Mouse (Mus musculus): ENCODE data around the gene Prdx2. TPM values are rescaled to one million over a fixed set of nuclear protein-coding genes. Genes with fewer than 3 reads are reported as not detected.

Gene Prdx2
- polyA plus RNA-seq, 1 experiment, result 1,113 TPM

DNA sequence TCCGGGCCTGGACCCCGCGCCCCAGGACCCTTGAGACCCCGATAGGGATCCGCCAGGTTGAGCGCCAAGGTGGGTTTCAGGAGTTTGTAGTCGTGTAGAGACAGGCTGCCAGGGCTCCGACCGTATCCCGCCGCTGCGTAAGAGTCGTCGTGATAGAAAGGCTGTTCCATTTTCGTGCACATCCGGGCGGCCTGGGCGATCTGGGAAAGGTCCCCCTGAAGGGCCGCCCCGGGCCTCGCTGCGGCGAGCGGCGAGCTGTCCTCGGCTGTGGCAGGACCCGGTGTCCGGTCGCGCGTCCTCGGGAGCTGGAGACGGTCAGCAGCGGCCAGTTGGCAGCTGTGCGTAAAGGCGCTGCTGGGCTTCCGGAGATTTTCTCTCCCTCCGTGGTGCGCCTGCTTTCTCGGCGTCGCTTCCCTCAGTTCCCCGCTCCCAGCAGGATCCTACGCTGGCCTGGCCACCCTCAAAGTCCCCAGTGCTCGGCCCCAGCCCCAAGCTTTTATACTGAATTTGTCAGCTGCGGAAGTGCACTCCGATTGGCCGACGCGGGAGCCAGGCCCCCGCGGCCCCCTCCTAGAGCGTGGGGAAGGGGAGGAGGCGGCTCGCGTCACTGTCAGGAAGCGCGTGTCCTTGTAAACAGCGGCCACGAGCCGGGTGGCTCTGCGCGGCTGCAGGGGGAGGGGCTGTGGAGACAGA is 9.0 kb downstream of the Prdx2 start, which contains the start of gene Junb:
Gene Junb (minus strand): TSS at position 471 of the 693 bp plus-strand sequence.
- Histone ChIP-seq H3K4me1 (ENCODE audit: control insufficient read depth, insufficient read depth, low read length) (peaks cover 13% of the 10 kb centered on the region), H3K4me3 (replicated peaks; ENCODE audit: control insufficient read depth, low read depth, low read length) (peak within 1 kb of the TSS; percentile 89), H3K27ac (ENCODE audit: control insufficient read depth, insufficient read depth, low read depth, low read length, poor library complexity) (peak within 1 kb of the TSS; percentile 98)
- WGBS, result under 1% methylated on average over 63 of the region's 63 CpGs
- TF ChIP-seq CTCF (IDR thresholded peaks at IDR 0.05; ENCODE audit: control insufficient read depth, insufficient read depth, low read length), result no peak
- peak; percentile 100 for TF ChIP-seq POLR2A (IDR thresholded peaks at IDR 0.05; ENCODE audit: borderline replicate concordance, control insufficient read depth, low read depth, low read length)

DNA sequence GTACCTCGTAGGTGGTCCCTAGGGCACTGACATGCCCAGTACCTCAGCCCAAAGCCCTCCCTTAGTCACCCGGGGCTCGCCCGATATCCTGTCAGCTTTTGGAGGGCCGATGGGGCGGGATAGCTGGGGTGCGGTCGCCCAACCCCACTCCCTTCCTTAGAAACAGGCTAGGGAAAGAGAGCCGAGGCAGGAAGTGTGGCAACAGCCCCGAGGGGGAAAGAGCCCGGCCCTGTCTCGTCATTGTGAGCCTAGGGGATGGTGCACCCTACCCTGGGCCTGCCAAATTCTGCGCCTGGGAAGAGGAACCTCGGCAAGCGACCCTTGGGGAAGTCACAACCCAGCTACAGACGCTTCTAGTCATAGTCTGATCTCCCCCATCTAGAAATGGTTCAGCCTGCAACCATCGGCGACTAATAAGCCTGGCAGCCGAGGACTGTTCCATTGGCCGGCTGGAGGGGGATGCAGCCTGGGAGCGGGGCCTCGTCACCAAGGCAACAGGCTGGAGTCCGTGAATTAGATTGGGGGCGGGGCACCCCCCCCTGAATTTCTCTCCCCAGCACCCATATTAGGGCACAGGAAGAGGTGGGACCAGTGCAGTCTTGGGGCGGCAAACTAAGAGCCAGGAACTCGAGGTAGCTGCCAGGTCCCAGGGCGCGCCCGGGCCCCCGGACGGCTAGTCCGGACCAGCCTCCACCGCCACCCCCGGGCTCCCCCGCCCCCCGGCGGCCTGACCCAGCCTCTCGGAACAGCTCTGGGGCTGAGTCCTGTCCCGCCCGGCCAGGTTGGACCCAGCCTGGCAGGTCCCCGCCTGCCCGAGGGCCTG is 10.4 kb downstream of the Prdx2 start:
- Histone ChIP-seq H3K27ac (ENCODE audit: control insufficient read depth, insufficient read depth, low read depth, low read length, poor library complexity) (peak overlapping the region; percentile 95), H3K4me1 (ENCODE audit: control insufficient read depth, insufficient read depth, low read length) (peaks cover 15% of the 10 kb centered on the region), H3K4me3 (replicated peaks; ENCODE audit: control insufficient read depth, low read depth, low read length) (peak overlapping the region; percentile 29)
- WGBS, result 2% methylated on average over 42 of the region's 42 CpGs
- TF ChIP-seq POLR2A (IDR thresholded peaks at IDR 0.05; ENCODE audit: borderline replicate concordance, control insufficient read depth, low read depth, low read length) (peak; percentile 49; the same call in 1 of the 2 replicates), CTCF (IDR thresholded peaks at IDR 0.05; ENCODE audit: control insufficient read depth, insufficient read depth, low read length) (no peak)

DNA sequence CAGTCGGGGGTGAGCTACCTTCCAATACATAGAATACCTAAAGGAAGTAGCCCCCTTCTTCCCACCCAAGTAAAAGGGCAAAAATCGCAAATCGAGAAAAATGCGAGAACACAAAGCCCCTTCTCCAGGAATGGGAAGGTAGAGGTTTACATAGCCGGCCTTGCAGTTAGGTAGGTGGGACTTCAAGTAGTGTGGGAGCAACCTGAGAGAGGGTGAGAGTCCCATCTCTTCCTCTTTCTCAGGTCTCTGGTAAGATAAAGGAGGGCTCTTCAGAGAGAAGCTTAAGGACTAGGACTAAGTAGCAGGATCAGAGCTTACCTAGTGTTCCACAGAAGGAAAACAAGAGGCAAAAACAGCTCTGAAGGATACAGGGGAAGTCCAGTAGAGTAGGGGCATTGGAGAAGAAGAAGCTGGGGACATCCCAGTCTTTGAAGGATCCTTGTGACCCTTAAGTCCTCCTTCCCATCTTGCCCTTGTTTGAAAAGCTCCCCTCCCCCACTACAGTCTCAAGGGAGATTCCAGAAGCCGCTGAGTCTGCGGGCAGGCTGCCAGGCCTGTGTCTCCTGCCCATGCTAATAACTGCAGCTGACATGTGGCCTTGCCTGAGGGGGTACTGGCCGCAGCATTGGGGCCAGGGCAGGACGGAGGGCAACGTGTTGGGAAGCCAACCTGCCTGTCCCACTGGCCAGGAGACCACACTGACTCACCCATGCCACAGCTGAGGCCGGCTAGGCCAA is 11.4 kb downstream of the Prdx2 start:
- Histone ChIP-seq H3K4me3 (replicated peaks; ENCODE audit: control insufficient read depth, low read depth, low read length) (no peak overlapping the region), H3K4me1 (ENCODE audit: control insufficient read depth, insufficient read depth, low read length) (peaks cover 14% of the 10 kb centered on the region), H3K27ac (ENCODE audit: control insufficient read depth, insufficient read depth, low read depth, low read length, poor library complexity) (peak overlapping the region; percentile 95)
- 27% methylated on average over 11 of the region's 11 CpGs for WGBS
- TF ChIP-seq CTCF (IDR thresholded peaks at IDR 0.05; ENCODE audit: control insufficient read depth, insufficient read depth, low read length) (no peak), POLR2A (IDR thresholded peaks at IDR 0.05; ENCODE audit: borderline replicate concordance, control insufficient read depth, low read depth, low read length) (no peak)

DNA sequence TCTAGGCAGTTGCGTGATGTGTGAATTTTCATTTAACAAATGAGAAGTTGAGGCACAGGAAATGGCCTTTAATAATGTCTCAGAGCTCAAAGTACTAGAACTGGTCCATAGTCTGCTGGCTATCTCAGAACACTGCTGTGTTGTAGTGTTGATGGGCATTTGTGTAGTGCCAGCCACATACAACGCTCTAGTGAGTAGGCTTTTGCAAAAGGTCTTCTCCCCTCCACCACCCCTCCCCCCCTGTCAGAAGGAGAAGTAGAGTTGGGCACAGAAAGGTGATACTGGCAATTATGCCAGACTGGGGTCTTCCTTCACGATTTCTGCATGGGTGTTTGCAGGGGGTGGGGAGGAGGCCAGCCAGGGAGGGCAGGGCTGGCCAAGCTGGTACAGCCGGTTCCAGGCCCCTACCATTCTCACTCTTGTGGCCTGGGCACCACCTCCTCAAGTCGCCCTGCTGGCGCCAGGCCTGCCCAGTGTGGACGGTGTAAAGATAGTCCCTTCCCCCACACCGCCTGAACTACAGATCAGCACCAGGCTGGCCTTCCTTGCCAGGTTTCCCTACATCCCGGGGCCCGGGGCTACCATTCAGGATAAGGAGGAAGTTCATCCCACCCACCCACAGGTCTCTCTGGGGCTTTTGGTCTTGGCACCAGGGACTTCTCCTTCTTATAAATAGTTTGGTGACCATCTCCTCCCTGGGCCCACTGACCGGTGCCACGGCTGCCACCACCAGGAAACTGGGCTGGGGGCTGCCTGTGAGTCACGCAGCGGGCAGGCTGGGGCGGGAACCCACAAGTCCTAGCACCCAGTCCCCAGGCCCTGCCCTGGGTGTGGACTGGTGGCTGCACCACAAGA is 12.5 kb downstream of the Prdx2 start:
- H3K4me1 ChIP-seq (ENCODE audit: control insufficient read depth, insufficient read depth, low read length), result peaks cover 16% of the 10 kb centered on the region
- TF ChIP-seq CTCF (IDR thresholded peaks at IDR 0.05; ENCODE audit: control insufficient read depth, insufficient read depth, low read length) (no peak), POLR2A (IDR thresholded peaks at IDR 0.05; ENCODE audit: borderline replicate concordance, control insufficient read depth, low read depth, low read length) (peak; percentile 6; the same call in 1 of the 2 replicates)
- 25% methylated on average over 15 of the region's 15 CpGs for WGBS
- H3K4me3 ChIP-seq (replicated peaks; ENCODE audit: control insufficient read depth, low read depth, low read length), result no peak overlapping the region
- peak overlapping the region; percentile 73 for H3K27ac ChIP-seq (ENCODE audit: control insufficient read depth, insufficient read depth, low read depth, low read length, poor library complexity)

DNA sequence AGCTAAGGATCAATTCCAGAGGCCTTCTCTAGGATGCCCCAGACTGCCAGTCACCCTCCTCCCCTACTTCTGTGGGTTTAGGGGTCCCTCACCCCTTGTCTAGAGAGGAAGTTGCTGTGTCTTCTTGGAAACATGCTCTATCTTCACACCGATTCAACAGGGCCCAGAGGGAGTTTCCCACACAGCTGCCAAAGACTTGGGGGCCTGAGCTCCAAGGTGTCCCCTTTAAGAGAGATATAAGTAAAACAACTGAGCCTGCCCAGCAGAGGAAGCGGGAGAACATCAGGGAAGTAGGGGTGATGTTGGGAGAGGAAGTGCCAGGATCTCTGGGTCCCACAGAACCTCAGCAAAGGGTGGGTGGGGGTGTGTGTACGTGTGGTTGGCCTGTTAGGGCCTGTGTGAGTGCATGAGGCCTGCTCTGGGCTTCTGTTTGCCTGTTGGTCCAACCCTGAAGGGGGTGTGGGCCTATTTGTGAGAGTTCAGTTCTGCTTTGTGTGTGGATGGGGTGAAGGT is 13.2 kb downstream of the Prdx2 start:
- 11% methylated on average over 3 of the region's 3 CpGs for WGBS
- no peak overlapping the region for H3K4me3 ChIP-seq (replicated peaks; ENCODE audit: control insufficient read depth, low read depth, low read length)
- H3K4me1 ChIP-seq (ENCODE audit: control insufficient read depth, insufficient read depth, low read length), result peaks cover 16% of the 10 kb centered on the region
- H3K27ac ChIP-seq (ENCODE audit: control insufficient read depth, insufficient read depth, low read depth, low read length, poor library complexity), result peak overlapping the region; percentile 73
- TF ChIP-seq CTCF (IDR thresholded peaks at IDR 0.05; ENCODE audit: control insufficient read depth, insufficient read depth, low read length) (0 out of 2 replicates have a peak, but pooled peaks have one; percentile 3), POLR2A (IDR thresholded peaks at IDR 0.05; ENCODE audit: borderline replicate concordance, control insufficient read depth, low read depth, low read length) (no peak)

DNA sequence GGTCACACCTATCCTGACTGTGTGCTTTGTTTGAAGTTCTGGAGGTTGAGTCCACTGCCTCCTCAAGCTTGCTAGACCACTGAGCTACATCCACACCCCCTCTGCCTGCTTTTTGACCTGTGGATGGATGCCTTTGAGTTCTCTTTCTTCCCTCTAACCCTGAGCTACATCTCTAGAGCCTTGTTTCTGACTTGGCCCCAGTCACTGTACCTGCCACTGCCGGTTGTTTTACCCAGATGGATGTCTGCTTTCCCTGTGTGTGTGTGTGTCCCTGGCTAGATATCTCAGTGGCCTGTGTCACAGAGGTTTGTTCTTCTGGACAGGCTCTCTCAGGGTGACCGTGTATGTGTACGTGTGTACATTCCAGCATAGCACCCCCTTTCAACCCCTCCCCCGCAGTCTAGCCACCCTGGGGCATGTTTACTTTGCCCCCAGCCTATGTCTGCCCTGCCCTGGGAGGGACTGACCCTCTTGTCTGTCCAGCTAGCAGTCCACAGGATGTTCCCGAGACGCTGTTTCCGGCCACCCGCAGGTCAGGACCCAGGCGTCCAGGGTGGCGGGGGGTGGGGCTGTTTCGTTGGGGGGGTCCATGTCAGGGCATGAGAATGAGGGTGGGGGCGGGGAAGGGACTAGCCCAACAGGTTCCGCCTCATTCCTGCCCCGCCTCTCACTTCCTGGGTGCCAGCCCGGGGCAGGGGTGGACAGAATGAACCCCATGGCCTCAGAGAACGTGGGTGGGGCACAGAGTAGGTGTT is 15.1 kb downstream of the Prdx2 start:
- no peak for TF ChIP-seq POLR2A (IDR thresholded peaks at IDR 0.05; ENCODE audit: borderline replicate concordance, control insufficient read depth, low read depth, low read length)
- WGBS, result 35% methylated on average over 16 of the region's 16 CpGs
- Histone ChIP-seq H3K27ac (ENCODE audit: control insufficient read depth, insufficient read depth, low read depth, low read length, poor library complexity) (peak overlapping the region; percentile 88), H3K4me1 (ENCODE audit: control insufficient read depth, insufficient read depth, low read length) (peaks cover 16% of the 10 kb centered on the region), H3K4me3 (replicated peaks; ENCODE audit: control insufficient read depth, low read depth, low read length) (no peak overlapping the region)

Measured in bone marrow, adult 2 months (tissue).